Mouse (Mus musculus): ENCODE measurements around the gene Cmtr1.

The Cmtr1 gene

GRCm38 (mm10) chr17:29668051-29668986 lies 7.9 kb downstream of the Cmtr1 start:
- DNase-seq (ENCODE audit: inconsistent age in 2 of 2, low spot score in 1 of 2) = peak; percentile 30 to 82

DNA sequence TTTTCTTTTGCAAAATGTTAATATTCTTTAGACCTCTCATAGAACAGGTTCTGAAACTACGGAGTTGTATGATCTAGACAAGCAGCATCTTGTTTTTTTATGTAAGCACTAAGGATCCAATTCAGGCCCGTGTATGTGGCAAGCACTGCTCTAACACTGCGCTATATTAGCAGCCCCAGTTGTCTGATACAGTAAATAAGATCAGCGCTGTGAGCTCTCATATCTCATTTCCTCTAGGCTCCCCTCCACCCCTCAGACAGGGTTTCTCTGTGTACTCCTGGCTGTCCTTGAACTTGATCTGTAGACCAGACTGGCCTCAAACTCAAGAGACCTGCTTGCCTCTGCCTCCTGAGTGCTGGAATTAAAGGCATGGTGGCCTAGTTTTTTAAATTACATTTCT lies 8.6 kb downstream of the Cmtr1 start:
- no peak for DNase-seq (ENCODE audit: inconsistent age in 2 of 2, low spot score in 1 of 2)

- peak in 1 of 2 experiments; percentile 74 for DNase-seq (ENCODE audit: inconsistent age in 2 of 2, low spot score in 1 of 2)
Measured at GRCm38 (mm10) chr17:29669936-29670335, 9.5 kb downstream of the Cmtr1 start.

DNA sequence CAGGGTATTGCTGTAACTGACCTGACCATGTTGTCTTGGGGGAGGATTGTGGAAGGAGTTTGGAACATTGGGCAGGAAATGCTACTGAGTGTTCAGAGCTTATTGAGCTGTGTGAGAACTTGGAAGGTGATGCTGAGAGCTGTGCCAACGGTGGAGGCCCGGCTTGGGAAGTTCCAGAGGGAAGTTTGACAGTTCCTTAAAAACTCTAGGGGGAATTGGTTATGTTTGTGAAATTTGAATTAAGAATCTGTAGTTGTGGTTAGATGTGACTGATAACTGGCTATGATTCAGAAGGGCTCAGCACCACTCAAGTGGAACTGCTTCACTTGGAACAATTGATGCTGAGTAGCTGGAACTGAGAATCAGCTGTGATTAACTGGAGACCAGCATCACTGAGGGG lies 10.6 kb downstream of the Cmtr1 start:
- DNase-seq (ENCODE audit: inconsistent age in 2 of 2, low spot score in 1 of 2) = no peak

DNA sequence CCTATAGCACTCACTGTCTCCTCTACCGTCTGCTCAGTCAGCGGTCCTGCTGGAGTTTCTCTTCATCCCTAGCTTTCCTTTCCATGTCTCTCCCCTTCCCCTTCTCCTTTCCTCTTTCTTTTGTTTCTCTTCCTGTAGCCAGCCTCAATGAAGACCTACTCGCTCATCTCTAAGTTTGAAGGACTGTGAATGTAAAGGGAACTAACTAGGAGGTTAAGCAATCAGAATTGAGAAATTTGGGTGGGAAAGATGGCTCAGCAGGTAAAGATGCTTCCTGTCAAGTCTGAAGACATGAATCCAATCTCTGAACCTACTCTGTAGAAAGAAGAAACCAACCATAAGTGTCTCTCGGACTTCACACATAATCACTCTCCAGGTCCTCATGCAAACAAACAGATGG lies 12.9 kb downstream of the Cmtr1 start:
- no peak for DNase-seq (ENCODE audit: inconsistent age in 2 of 2, low spot score in 1 of 2)

DNA sequence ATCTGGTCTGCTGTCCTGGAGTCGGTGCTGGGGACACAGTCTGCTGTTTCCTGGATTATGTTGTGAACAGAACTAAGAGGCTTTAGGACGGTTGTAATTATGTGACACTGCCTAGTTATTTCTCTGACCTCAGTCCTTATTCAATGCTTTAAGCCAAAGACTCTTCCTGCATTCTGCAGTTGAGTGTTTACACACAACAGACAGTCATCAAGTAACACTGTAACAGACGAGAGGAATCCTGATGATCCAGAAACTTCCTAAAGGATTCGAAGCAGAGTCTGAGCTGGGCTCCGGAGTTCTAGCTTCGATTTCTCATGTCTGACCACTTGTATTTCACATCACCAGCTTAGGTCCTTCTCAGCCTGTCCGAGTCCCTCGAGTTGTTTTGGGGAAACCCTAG lies 18.1 kb downstream of the Cmtr1 start:
- DNase-seq (ENCODE audit: inconsistent age in 2 of 2, low spot score in 1 of 2) = no peak

DNA sequence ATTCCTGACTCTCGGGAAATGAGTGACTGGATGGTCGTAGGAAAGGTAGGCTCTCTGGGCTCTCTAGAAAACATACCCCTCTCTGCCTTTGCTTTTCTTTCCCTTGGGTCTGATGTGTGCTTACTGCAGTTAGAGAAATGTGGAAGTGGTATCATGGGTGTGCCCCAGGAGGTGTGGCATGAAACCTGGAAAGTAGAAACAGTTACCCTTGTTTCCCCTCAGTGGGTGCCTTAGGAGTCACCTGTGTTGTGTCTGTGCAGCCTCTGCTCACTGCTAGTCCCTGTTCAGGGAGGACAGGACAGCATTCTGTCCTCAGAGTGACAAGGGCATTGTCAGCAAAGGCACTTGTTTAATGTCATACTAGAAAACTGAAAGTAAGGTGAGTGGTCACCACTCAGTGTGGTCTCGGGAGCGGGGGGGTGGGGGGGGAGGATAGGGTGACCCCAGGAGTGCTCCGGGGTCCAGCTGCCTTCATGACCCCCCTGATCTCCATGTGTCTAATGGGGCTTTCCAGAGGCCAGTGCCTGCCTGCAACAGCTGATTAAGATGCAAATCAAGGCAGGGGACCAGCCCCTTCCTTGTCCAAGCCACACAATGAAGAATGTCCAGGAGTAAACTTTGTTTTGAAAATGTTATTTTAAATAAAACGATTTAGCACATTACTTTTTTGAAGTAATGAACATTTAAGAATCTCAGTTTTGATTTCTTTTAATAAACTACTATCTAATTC lies 18.8 kb downstream of the Cmtr1 start:
- DNase-seq (ENCODE audit: inconsistent age in 2 of 2, low spot score in 1 of 2) = no peak

DNA sequence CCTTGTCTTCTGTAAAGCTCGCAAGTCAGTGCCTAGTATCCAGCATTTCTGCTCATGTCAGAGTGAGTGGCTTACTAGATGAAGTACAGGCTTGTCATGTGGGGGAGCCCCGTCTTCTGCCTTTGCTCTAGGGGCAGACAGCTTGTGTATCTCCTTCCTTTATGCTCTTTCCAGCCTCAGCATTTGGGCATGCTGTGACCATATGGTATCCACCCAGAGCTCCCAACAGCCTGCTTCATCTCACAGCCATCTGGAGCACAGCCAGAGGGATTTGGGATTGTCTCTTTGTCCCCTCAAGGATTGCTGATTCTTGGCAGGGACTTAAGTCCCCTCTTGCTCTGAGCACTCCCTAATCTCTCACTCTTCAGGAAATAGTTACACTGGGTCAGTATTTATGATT lies 19.8 kb downstream of the Cmtr1 start:
- DNase-seq (ENCODE audit: inconsistent age in 2 of 2, low spot score in 1 of 2) = no peak

GRCm38 (mm10) chr17:29680921-29681320 lies 20.5 kb downstream of the Cmtr1 start:
- no peak for DNase-seq (ENCODE audit: inconsistent age in 2 of 2, low spot score in 1 of 2)

- DNase-seq (ENCODE audit: inconsistent age in 2 of 2, low spot score in 1 of 2) = no peak
Measured at GRCm38 (mm10) chr17:29681669-29682068, 21.3 kb downstream of the Cmtr1 start.

DNA sequence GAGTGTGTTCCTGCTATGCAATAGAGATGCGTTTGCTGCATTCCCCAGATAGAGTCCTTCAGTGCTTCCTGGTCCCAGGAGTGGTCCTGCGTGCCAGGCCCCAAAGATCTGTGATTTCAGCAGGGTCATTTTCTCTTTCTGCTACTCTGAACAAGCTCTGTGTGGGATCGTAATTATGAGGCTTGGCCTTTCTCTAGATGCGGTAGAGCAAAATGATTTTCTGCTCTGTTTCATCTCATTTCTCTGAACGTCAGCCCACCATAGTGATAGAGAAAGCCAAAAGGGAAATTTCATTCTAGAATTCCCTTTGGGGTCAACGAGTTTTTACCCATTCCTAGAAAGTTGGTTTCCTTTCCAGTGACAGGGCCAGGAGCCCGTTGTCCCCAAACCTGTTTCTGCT lies 21.9 kb downstream of the Cmtr1 start:
- DNase-seq (ENCODE audit: inconsistent age in 2 of 2, low spot score in 1 of 2) = no peak

DNA sequence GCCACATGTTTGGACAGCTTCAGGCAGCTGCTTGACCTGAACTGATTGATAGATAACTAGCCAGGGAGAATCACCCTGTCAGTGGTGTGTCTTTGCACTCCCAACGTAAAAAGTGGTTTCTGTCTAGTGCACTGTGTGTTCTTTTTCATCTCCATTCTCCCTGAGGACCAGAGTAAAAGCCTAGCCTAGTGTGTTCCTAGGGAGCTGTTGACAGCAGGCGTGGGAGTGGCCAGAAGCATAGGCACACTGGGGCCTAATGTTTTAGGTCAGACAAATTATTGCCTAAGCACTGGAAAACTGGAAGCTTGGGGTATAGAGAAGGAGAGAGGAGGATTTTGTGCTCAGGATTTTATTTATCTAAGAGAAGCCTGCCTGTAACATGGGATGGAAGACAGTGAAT lies 22.7 kb downstream of the Cmtr1 start:
- DNase-seq (ENCODE audit: inconsistent age in 2 of 2, low spot score in 1 of 2) = no peak

DNA sequence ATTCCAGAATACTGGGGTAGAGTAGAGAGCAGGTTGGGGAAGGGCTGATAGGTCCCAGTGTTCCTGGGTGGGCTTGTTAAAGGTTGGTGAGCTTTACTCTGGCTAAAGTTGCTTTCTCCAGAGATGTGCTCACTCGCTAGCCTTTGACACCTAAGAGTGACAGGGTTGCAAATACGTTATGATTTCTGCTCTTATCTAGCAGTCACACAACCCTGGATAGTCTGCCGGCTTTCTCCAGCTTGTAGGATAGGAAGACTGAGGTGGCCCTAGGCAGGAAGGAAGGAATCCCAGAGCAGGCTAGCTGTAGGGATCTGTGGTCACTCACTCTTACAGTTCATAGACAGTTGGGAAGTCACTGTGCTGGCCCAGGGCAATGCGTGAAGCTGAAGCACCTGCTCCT lies 23.9 kb downstream of the Cmtr1 start:
- DNase-seq (ENCODE audit: inconsistent age in 2 of 2, low spot score in 1 of 2) = no peak

DNA sequence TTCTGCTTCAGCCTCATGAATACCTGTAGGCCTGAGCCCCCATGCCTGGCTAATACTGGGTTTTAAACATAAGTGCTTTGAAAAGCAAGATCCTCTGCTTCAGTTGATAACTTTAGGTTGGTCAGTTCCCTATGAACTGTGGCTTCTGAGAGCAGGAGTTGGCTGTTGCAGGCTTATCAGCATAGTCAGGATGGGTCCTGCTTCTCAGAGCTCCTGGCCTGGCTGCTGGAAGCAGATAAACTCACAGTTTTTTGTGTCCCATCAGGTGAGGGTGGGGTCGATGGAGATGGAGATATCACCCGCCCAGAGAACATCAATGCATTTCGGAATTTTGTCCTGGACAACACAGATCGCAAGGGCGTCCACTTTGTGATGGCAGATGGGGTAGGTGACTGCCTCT lies 26.4 kb downstream of the Cmtr1 start:
- DNase-seq (ENCODE audit: inconsistent age in 2 of 2, low spot score in 1 of 2) = no peak

DNA sequence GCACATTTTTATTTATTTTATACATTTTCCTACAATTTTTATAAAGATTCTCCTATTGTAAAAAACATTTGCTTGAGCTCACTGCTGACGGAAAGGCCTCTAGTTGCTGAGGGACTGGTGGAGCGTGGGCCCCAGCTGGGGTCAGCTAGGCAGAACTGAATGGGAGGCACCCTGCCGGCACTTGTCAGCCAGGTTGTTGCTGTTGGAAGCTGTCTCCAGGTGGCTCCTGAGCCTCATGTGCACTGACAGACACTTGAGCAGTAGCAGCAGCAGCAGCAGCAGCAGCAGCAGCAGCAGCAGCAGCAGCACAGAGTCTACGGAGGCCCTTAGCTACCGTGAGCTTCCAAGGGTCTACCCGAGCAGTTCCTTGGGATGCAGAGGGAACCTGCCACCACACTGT lies 27.0 kb downstream of the Cmtr1 start:
- no peak for DNase-seq (ENCODE audit: inconsistent age in 2 of 2, low spot score in 1 of 2)

DNA sequence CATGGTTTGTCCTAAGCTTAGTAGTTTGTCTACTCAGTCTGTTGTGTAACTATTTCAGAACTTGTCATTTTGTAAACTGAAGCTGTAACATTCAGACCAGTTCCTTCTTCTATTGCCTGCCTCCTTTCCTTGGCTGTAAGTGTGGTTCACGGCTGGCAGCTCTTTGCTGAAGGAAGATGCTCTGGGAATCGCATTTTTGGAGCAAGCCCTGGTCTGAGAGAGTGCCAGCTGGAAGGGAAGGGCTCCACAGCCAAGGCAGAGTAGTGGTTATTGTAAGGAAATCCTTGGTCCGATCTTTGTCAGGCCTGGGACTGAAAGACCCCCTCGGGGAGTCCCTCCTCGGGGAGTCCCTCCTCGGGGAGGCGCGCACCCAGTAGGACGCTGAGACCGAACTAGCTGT lies 28.2 kb downstream of the Cmtr1 start:
- DNase-seq (ENCODE audit: inconsistent age in 2 of 2, low spot score in 1 of 2) = no peak

GRCm38 (mm10) chr17:29690257-29690656 lies 29.9 kb downstream of the Cmtr1 start:
- no peak for DNase-seq (ENCODE audit: inconsistent age in 2 of 2, low spot score in 1 of 2)

DNA sequence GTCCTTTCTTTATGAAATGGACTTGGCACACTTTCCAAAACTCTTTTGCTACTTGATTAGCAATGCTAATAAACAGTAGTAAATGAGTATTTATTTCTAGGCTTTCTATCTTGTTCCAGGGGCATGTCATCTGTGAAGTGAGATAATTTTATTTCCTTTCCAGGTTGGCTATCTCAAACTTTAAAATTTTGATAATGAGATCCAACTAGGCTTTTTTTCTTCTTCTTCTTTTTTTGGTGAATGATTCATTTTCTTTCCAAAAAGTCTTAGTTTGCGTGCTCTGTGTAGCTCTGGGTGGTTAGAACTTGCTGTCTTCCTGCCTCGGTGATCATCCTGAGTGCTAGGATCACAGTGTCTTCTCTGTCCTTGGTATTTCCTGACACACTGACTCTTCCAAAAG lies 32.4 kb downstream of the Cmtr1 start:
- DNase-seq (ENCODE audit: inconsistent age in 2 of 2, low spot score in 1 of 2) = no peak

GRCm38 (mm10) chr17:29693571-29693970 lies 33.2 kb downstream of the Cmtr1 start:
- DNase-seq (ENCODE audit: inconsistent age in 2 of 2, low spot score in 1 of 2) = no peak

GRCm38 (mm10) chr17:29694516-29694915 lies 34.1 kb downstream of the Cmtr1 start:
- DNase-seq (ENCODE audit: inconsistent age in 2 of 2, low spot score in 1 of 2) = no peak

GRCm38 (mm10) chr17:29696940-29697339 lies 36.5 kb downstream of the Cmtr1 start:
- no peak for DNase-seq (ENCODE audit: inconsistent age in 2 of 2, low spot score in 1 of 2)

GRCm38 (mm10) chr17:29698421-29698820 lies 38.0 kb downstream of the Cmtr1 start:
- no peak for DNase-seq (ENCODE audit: inconsistent age in 2 of 2, low spot score in 1 of 2)

Measured in adrenal gland, adult (tissue).